Mouse (Mus musculus) ES-Bruce4 (cell line): ENCODE results near the gene Filip1l.

Experiments
- CTCF ChIP-seq: IDR thresholded peaks from one replicate; pipeline ENCODE4 v1.8.1; 2011; ENCODE audit warnings: low read depth, low read length
- POLR2A ChIP-seq: IDR thresholded peaks from one replicate; pipeline ENCODE4 v1.8.1; 2011; ENCODE audit warnings: low read length; ENCODE audit not compliant: insufficient read depth

- TF ChIP-seq CTCF, result no peak
- no peak for TF ChIP-seq POLR2A
These were observed 142.7 kb downstream of the Filip1l start for GRCm38 (mm10) chr16:57495476-57496203.
